Mouse (Mus musculus) frontal cortex, postnatal 36 days (tissue): ENCODE measurements at regions not wholly inside any gene's neighbourhood (a gene's known extent, or its start where the extent isn't known, plus 50 kb on each side); places are given as distances from the start of the nearest gene placed in this dataset.

ENCODE experiments used
- DNase-seq, 2 experiments: peaks; one replicate each; pipeline ENCODE4 v3.0.0; 2022; ENCODE audit warnings: low spot score in 2 of 2

DNA sequence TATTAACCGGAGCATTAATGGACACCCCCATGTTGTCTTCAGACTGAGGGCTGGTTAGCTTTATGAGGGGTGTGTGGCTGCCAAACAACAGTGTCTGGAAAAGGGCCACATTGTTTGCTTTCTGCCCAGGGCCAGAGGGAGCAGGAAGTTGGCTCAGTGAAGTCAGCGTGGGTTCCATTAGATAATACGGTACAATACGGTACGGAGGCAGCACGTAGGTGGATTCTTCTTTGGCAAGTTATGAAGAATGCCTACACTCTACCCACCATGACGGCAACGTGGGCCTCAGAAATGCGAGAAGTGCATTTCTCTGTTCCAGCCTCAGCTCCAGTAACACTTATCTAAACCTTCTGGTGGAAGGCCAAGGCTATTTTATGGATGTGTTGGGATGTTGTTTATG is 108.2 kb downstream of the Gm10260 start:
- DNase-seq, result no peak

DNA sequence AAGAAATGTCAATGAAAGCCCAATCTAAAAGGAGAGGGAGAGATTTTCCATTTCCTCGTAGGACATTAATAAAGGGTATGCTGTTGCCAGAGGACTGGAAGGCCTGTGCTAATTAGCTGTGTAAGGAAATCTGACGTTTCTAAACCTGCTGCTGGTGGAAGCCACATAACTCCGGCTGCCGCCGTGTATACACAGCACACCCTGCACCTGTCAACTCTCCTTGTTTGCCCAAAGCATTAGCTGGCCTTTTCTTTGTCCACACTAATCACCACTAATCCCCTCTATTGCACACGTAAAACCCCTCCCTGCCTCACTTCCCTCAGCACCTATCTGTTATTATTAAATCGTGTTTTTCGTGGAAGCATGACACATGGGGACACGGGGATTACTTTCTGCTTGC is 108.7 kb downstream of the Gm10260 start:
- no peak for DNase-seq

DNA sequence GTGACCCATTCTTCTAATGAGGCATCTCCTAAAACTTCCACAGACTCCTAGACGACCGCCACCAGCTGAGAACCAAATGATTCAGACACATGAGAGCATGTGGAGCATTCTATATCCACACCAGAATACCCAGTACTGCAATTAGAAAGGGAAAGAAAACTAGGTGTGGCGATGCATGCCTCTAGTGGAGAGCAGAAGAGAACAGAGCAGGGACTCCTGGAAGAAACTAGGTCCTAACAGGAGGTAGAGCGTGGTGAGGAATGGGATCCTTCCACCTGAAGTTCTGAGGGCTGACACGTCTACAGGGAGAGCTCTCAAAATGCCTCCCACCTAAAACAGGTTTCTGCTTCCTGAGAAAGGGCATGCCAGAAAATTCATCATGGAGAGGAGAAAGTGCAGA is 109.3 kb downstream of the Gm10260 start:
- DNase-seq, result no peak

DNA sequence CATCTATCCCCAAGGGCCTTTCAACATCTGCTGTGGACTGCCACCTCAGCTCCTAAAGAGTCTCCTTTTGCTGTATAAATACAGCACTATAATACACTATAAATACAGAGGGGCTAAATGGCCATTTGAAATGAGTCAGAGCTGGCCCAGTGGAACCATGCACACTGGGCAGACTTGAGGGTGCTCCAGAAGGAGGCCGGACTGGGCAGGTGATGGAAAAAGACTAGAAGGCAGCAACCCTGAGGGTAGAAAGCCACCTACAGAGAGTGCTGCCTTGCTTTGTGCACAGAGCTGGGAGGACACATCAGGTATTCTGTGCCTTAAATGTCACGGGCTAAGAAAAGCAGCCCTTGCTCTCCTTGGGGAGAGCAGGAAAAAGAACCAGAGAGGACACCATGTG is 110.2 kb downstream of the Gm10260 start:
- DNase-seq, result no peak

DNA sequence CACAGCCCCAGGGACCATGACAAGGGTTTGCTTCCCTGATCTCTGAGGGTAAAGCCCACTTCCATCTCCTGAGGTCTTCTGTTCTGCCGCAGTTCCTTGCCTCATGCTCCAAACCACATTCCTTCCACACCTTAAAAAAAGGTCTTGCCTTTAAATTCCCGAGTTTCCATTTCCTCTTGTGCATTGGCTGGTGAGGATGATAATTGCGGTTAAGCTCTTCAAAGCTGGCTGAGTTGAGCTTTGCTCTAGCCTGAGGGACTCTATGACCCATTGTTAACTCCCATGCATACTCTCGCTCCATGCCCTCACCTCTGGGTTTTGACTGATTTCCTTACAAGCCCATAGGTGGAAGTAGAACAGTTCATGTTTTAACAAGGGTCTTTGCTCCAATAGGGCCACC is 112.9 kb downstream of the Gm10260 start:
- DNase-seq, result no peak

DNA sequence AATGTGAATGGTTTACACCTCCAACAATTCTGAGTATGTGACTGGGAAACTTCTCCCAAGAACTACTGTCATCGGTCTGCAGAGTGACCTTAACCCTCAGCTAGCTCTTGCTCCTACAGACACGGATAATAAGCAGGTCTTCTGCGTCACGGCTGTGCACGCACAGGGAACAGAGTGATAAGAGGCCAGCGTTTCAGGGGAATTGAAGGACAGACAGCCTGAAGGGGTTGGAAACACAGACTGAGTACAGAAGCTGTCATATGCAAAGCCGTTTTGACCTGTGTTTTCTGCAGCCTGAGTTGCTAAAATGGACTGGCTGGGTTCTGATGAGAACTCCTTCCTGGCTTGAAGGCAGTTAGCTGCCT is 114.4 kb downstream of the Gm10260 start:
- no peak for DNase-seq

DNA sequence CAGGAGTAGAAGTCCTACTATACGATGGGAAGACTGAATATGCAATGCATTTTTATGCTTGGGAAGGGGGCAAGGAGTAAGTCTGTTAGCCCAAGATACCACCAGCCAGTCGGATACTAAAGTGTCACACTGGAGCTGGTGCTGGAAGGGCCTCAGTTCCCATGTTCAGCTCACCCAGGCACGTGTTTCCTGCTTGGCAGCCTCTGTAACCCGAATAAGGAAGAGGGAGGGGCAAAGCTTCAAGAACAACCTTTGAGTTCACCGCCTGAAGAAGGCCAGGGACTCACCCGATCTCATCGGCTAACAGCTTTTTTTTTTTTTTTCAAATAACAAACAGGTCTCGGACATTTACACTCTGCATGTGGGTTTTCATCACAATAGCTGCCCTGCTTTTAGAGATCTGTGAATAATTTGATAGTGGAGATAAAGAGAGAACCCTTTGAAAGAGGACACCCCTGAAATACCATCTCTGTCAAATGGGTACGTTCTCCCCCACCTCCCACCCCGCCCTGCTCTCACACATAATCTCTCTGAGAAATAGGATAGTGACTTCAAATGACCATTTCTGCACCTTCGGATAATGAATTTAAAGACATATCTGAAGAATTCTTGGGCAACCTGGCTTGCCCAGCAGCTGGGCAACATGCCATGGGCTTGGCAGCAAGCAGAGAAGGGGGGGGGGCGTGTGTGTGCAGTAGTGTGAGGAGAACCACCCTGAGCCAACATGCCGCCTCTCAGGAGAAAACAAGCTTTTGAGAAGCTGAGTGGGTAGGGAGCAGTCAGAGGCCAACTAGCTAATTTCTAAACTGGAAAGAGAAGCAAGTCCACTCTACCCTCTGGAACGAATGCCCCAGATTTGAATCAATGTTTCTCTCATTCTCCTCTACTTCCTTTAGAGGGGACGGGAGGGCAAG is 115.1 kb downstream of the Gm10260 start:
- no peak for DNase-seq

DNA sequence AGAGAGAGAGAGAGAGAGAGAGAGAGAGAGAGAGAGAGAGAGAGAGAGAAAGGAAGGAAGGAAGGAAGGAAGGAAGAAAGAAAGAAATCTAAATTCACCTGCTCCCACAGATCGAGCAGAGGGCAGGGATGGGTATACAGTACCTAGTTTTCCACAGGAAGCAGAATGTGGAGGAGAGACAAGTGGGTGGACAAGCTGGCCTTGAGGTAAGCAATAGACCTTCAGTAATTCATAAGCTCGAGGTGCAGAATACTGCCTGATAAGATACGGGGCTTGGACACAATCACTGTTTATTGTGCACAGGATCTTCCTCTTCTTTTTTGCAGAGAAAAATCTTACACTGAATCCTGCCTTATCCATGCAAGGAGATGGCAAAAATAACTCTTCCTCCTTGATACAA is 120.2 kb downstream of the Gm10260 start:
- no peak for DNase-seq

DNA sequence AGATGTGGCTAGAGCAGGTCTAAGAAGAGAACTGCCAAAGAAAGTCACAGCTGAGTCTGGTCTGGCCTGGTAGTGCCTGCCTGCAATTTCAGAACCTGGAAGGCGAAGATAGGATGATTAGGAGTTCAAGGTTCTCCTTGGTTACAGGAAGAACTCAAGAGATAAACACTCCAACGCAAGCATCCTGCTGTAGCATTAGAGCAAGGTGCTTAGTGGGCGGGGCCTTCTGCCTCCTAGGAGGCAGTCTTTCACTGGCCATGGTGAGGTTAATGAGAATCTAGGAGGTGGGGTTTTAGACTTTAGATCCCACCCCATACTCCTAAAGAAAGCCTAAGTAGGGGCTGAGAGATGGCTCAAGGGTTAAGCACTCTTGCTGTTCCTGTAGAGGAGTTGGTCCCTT is 120.8 kb downstream of the Gm10260 start:
- DNase-seq, result no peak

DNA sequence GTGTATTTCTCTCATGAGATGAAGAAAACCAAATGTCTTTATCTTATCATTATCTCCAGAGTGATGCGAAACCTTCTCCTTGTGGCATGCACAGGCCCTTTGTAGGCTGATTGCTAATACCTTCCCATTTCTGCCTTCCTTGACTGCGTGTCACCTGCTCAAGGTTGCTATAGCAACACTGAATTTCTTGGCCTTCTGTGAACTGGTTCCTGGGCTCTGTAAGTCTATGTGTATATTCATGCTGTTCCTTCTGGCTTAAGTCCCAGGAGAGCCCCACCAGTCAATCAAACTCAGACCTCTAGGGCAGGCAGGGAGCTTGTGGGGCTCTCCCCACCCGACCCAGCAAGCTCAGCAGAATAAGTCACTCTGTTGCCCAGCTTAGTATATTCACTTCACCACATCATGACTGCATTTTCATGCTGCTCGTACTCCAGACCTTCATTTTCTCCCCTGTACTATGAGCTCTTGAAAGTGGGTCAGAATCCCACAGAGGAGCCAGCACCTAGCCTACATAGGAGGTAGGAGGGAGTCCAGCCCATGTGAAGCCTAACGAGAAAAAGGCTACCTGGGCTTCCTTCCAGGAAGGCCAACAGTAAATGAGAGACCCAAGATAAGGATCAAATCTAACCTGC is 121.9 kb downstream of the Gm10260 start:
- no peak for DNase-seq

DNA sequence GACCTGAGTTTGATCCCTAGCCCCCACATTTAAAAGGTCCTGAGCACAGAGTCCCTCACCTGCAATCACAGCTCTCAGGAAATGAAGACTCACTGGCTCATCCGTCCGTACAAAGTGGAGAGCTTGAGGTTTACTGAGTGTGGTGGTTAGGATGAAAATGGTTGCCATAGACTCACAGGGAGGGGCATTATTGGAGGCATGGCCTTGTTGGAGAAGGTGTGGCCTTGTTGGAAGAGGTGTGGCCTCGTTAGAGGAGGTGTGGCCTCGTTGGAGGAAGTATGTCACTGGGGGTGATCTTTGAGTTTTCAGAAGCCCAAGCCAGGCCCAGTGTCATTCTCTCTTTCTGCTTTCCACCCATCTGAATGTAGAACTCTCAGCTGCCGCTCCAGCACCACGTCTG is 122.9 kb downstream of the Gm10260 start:
- DNase-seq, result no peak

DNA sequence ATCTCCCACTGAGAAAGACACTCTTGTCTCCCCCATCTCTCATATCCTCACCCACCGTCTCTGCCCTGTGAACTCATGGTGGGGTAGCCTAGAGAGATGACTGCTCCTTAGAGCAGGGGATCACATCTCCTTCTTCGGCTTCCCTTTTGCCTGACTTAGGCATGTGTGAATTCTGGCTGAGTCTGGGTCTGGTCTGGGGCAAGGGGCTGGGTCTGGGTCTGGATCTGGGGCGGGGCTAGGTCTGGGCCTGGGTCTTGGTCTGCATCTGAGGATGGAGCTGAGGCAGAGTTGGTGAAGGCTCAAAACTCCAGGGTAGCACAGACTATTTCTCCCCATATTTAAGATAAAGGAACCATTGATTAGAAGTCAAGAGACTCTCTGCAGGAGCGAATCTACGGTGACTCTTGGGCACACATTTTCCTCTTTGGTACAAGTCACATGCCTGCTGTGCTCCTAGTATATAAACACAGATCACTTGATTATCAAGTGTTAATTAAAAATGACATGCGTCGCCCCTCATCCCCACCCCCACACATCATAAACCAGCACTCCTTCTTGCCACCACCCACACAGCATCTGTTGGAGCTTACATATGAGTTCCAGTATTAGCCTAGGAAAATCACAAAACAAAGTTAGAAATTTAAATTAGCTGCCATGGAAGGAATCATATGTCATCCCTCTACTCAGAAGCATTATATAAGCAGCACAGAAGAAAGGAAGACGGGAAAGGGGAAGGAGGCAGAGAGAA is 126.2 kb downstream of the Gm10260 start:
- peak; percentile 53 to 76 for DNase-seq

DNA sequence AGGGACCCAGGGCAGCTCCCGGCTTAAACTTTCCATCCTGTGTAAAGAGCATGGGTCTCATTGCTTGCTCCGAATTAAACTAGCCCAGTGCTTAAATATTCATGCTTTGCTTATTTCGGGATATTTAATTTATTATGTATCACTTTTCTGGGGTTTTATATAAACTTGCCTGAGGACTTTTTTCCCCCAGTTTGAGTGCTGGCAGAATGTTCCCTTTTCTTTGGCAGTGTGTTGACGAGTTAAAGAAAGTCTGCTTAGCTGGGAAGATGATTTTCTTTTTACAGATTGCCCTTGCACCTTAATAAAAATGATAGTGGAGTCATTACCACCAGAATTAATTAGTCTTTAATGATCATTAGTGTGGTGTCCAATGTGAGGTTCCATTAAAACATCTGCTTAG is 126.9 kb downstream of the Gm10260 start:
- DNase-seq, result peak in 1 of 2 experiments; percentile 63

DNA sequence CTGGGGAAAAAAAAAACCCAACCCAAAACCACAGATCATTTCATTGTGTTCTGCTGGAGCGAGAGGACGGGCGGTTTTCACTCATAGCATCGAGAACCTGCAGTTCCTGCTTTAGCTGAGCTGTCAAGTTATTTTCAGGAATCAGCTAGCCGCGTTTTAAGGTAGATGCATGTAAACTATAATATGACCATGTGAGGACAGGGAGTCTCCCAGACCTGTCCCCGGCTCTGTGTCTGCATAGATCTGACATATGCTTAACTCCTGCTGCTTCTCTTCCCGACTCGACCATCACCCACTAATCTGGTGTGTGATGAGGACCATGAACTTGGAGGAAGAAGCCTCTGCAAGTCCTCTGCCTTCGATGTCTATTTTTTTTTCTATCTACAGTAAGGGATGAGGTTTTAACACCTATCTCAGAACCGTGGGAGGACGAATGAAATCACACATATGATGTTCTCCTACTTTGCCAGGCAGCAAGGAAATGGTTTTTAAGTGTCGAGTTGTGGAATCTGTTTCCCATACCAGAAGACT is 128.5 kb downstream of the Gm10260 start:
- peak; percentile 68 to 78 for DNase-seq

DNA sequence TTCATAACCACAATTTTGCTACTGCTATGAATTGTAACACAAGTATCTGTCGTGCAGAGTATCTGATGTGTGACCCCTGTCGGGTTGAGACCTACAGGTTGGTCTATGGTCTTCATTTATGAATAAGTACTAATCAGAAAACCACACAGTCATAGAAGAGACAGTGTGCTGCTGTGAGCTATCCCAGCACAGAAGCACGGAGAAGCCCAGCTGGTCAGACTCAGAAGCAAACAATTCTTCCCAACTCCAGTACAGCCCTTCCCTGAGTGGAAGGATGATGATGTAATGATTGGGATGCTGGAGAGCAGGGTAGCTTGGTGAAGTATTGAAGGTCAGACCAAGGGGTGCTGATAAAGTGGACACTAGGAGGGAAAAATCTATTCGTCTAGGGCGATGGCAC is 129.5 kb downstream of the Gm10260 start:
- no peak for DNase-seq

DNA sequence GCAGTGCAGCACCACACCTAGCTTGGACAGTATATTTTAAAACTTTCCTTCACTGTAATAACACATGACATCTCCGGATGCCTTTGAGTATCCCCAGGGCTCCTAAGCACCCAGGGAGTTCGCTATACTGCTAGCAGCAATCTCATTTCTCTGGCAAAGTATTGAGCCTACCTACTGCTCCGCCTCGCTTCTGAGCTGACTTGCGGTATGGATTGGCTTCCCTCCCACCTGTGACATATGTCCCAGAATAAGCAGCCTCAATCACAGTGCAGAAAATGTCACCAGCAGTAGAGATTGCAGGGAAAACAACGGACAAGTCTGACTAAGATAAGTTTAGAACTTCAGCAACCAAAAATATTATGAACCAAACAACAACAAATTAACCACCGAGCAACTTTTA is 131.8 kb downstream of the Gm10260 start:
- peak in 1 of 2 experiments; percentile 39 for DNase-seq

DNA sequence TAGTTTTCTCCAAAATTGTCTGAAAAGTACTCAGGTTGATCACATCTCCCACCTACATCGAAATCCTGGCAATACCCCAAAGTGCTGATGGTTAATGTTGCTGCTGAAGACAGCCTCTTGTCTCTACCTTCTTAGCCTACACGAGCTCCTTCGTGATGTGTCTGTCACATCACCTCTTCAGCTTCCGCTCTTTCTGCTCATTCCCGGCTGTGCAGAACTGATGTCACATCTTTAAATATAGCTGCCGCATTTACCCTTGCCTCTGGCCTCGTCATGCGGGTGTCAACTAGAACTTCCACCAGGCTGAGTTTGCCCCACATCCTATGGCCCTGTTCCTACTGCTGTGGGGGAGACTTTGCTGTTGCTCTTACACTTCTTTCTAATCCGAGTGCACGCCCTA is 133.2 kb downstream of the Gm10260 start:
- DNase-seq, result peak in 1 of 2 experiments; percentile 53

DNA sequence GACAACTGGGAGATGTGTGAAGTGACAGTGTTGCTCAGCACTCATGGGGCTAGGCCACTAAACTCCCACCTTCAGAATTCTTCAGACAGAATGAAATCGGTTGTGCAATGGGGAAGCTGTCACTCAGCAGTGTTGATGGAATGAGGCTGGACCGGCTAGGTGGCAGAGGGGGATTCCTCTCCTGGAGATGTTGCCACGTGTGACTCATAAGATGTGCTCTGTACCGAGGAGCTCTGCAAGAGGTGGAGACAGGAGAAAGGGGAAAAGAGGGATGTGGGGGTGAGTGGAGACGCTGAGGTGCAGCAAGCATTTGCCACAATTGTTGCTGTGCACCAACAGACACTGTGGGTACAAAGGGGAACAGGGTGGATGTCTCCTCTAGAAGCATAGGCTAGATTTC is 133.6 kb downstream of the Gm10260 start:
- DNase-seq, result no peak

DNA sequence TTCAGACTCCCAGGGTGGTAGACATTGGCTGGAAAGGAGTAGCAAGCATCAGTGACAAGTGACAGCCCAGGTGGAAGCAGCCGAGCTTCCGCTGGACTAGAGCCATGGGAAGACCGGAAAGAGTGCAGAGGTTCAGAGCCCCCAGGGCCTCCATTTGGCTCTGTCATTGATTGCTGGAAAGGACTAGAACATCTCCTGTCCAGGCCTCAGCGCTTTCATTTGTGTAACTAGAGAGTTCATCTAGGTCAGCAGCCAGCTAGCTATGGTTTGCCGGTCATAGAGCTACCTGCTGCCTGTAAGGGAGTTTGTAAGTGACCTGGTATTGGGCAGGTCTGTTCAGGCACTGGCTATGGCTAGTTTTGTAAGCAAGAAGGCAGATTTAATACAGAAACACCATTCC is 134.3 kb downstream of the Gm10260 start:
- DNase-seq, result no peak

DNA sequence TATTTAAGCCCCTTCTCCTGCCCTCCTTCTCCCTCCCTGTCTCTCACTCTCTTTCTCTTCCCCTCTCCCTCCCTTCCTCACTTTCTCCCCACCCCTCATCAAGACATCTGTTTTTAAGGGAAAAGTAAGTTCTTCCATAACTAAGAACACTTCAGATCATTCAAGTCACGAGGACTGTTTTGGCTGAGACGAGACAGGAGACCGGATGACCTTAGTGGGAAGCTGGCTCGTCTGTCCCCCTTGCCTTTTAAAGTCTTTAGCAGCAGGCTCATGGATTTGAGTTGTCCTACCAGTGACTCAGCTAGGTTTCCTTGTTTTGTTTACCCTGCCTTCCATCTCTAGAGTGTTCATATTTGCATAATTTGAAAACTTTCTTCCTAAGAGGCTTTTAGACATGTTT is 135.0 kb downstream of the Gm10260 start:
- DNase-seq, result no peak

DNA sequence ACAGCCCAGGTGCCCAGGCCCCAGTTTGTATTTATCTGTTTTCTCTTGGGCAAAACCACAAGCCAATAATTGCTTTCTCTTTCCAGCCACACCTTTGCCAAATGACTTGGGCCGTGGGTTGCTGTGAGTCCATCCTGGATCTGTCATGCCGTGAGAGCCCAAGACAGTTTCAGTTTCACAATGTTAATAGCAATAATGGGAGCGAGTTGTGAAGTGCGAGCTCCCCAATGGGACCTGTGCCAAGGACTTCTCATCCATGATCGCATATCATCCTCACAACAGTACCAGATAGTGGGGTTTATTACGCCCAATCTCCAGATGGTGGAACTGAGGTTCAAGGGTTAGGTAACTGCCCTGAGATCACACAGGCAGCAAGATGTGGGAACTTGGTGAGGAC is 142.2 kb downstream of the Gm10260 start:
- DNase-seq, result no peak

DNA sequence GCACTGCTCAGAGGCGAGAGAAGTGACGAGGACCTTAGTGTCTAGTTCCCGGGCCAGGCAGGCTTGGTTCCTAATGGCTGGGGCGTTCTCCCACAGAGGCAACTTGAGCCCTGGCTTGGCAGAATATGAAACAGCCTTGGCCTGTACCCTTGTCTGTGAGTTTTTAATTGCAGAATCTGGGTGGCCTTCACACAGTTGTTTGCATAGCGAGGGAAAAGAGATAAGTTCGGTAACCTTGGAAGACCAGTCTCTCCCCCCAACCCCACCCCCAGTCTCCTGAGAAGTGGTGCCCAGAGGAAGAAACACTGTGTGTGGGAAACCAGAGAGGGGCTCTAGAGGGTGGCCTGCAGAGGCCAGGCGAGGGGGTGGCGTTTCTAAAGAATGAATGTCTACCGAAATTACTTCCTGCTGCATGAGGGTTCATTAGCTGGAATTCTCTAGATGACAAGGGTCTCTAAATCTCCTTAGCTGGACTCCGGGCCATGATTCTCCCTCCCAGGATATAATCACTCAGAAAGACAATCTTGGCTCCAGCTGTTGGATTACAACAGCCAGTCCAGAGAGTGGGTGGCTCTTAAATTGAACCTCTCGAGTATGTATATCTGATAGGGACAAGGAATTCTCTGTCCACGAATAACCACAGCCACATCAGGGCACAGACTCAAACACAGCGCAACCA is 142.8 kb downstream of the Gm10260 start:
- DNase-seq, result no peak
